Mouse (Mus musculus) inflammation-experienced regulatory T-cells, adult 6 months (primary cell): Measurements from ENCODE around the gene Pias3. TPM values are rescaled to one million over a fixed set of nuclear protein-coding genes. Genes with fewer than 3 reads are reported as not detected.
"Not testable (repeated sequence)": the region's sequence is repeated elsewhere in the genome, so short reads cannot be mapped to it uniquely, and the experiment has no call there.

Experiments
- ATAC-seq: one replicate; pipeline ENCODE4 v1.8.0; 2017
- polyA plus RNA-seq, 3 experiments: library from polyadenylated mRNA; unstranded; fragments of 100-300 nt; shearing (Covaris generic); gene quantifications; one replicate each; pipeline ENCODE4 v1.2.1; 2017

Pias3 gene
- polyA plus RNA-seq, 3 experiments from 2014 or later = 34.3 to 65.5 (median 46.6) TPM

GRCm38 (mm10) chr3:96730785-96731184, 34.6 kb downstream of the Pias3 start:
- no peak for ATAC-seq

- ATAC-seq = no peak
Observed at GRCm38 (mm10) chr3:96733984-96734383, 37.8 kb downstream of the Pias3 start.

GRCm38 (mm10) chr3:96735200-96735599, 39.0 kb downstream of the Pias3 start:
- ATAC-seq = no peak

GRCm38 (mm10) chr3:96737013-96737740, 41.0 kb downstream of the Pias3 start:
- ATAC-seq = no peak

- no peak for ATAC-seq
Observed at GRCm38 (mm10) chr3:96737995-96738394, 41.8 kb downstream of the Pias3 start.

- ATAC-seq = not testable (repeated sequence)
Observed at GRCm38 (mm10) chr3:96740279-96740678, 44.1 kb downstream of the Pias3 start.

GRCm38 (mm10) chr3:96744348-96744747, 48.2 kb downstream of the Pias3 start:
- ATAC-seq = no peak

- peak; percentile 84 for ATAC-seq
Observed at GRCm38 (mm10) chr3:96746829-96747228, 50.6 kb downstream of the Pias3 start.

Other genes starting within 250 kb of the Pias3 start
- not detected for gene BC107364, start 244.1 kb upstream of the Pias3 start, polyA plus RNA-seq
- gene Hfe2, start 171.2 kb upstream of the Pias3 start, polyA plus RNA-seq = not detected
- 100 to 1,000 TPM; 160 to 366 (median 354) TPM for gene Txnip, start 138.4 kb upstream of the Pias3 start, polyA plus RNA-seq
- gene Gm16253, start 119.4 kb upstream of the Pias3 start, polyA plus RNA-seq = 1 to 10 TPM in 1 of 3 experiments, not detected in 2; 2.1 TPM
- gene Polr3gl, start 102.2 kb upstream of the Pias3 start, polyA plus RNA-seq = 10 to 100 TPM; 26.9 to 48.9 (median 33.8) TPM
- under 1 TPM in 1 of 3 experiments, not detected in 2; 0.17 TPM for gene Ankrd34a, start 99.7 kb upstream of the Pias3 start, polyA plus RNA-seq
- gene Lix1l, start 95.2 kb upstream of the Pias3 start, polyA plus RNA-seq = under 1 TPM; 0.34 to 0.61 (median 0.43) TPM
- 100 to 1,000 TPM; 102 to 149 (median 134) TPM for gene Rbm8a, start 66.5 kb upstream of the Pias3 start, polyA plus RNA-seq
- 10 to 100 TPM; 45.8 to 63.4 (median 54.9) TPM for gene Pex11b, start 61.0 kb upstream of the Pias3 start, polyA plus RNA-seq
- gene Gm42957, start 60.9 kb upstream of the Pias3 start, polyA plus RNA-seq = under 1 TPM in 1 of 3 experiments, not detected in 2; 0.10 TPM
- not detected for gene Itga10, start 50.8 kb upstream of the Pias3 start, polyA plus RNA-seq
- under 1 TPM in 2 of 3 experiments, not detected in 1; 0.53 to 0.97 TPM for gene Ankrd35, start 26.3 kb upstream of the Pias3 start, polyA plus RNA-seq
- gene Nudt17, start 12.2 kb downstream of the Pias3 start, polyA plus RNA-seq = 1 to 10 TPM in 2 of 3 experiments, under 1 TPM in 1; 0.86 to 2.5 (median 1.3) TPM
- 10 to 100 TPM; 61.8 to 74.4 (median 63.7) TPM for gene Polr3c, start 31.2 kb downstream of the Pias3 start, polyA plus RNA-seq
- gene Rnf115, start 31.3 kb downstream of the Pias3 start, polyA plus RNA-seq = 10 to 100 TPM; 44.6 to 73.7 (median 47.3) TPM
- under 1 TPM in 1 of 3 experiments, not detected in 2; 0.94 TPM for gene Pdzk1, start 132.9 kb downstream of the Pias3 start, polyA plus RNA-seq
- 10 to 100 TPM; 50.8 to 77.5 (median 75.0) TPM for gene Cd160, start 133.0 kb downstream of the Pias3 start, polyA plus RNA-seq
- gene Gja5, start 208.3 kb downstream of the Pias3 start, polyA plus RNA-seq = under 1 TPM in 1 of 3 experiments, not detected in 2; 0.20 TPM
- 10 to 100 TPM; 37.3 to 41.5 (median 39.4) TPM for gene Gpr89, start 209.0 kb downstream of the Pias3 start, polyA plus RNA-seq
- gene Gja8, start 229.6 kb downstream of the Pias3 start, polyA plus RNA-seq = not detected